Mouse (Mus musculus) heart, adult 9 months (tissue): ENCODE data around the gene Mei1.

Experiments
- DNase-seq, 2 experiments: peaks; one replicate each; pipeline ENCODE4 v3.0.0; 2022; ENCODE audit warnings: low spot score in 2 of 2

Mei1 gene

DNA sequence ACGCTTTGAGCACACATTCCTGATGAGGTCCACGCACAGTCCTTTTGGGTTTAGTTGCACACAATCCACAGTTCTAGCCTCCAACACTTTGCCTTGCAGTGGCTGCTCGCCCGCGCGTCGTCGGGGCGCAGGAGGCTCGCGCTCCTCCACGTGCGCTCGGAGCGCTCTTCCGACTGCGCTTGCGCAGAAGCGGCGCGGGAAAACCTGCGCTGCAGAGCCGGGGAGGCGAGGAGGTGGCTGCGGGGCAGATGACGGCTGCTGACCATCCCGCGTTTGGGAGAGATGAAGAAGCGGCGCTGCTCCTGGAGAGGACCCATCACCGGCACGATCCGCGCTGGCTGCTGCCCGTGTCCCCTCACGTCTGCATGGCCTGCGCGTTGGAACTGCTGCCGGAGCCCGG lies at the start of gene Mei1:
Gene Mei1, plus strand, starts transcription at position 99 of the 400 bp plus-strand sequence.
- DNase-seq, result no peak

DNA sequence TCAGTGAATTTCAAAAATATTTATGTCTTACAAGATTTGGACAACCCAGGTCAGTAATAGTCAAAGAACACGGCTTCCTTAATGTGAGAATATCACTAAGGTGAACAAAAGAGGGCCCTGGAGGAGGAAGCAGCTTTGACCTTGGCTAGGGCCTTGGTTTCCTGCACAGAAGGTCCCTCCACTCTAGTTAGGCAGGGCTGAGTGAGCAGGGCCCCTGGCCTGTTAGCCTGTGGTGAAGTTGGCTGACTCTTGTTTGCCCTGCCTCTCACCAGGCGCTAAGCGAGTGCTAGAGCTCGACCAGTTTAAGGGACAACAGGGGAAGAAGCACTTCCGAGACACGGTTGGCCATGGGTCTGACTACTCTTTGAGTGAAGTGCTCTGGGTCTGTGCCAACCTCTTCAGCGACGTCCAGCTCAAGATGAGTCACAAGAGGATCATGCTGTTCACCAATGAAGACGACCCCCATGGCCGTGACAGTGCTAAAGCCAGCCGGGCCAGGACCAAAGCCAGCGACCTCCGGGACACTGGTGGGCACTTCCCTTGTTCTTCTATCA lies 47.2 kb upstream of the Mei1 start:
- DNase-seq, result no peak

DNA sequence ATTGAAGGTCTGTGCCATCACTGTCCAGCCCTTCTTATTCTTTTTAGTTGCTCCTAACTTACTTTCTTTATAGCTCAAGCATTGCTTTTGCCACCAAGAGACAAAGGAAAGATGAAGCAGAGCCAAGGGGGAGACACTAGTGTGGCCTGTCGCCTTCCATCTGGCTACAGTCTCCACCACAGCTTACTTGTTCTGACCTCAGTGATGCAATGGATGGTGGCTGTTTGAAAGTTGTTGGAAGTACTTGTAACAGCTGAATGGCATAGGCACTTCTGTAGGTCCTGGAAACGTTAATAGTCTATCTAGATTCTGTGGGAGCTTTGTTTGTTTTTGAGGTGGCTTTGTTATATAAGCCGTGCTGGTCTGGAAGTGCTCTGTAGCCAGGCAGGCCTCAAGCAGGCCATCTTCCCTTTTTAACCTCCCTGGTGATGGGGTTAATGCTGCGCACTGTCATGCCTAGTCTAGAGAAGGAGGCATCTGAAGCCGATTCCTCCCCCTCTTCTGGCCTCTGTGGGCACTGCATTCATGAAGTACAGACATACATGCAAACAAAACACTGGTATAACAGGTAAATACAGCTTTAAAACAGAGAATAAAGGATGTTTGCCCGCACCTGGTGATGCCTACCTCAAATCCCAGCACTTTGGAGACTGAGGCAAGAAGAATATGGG lies 45.7 kb upstream of the Mei1 start:
- DNase-seq, result no peak

DNA sequence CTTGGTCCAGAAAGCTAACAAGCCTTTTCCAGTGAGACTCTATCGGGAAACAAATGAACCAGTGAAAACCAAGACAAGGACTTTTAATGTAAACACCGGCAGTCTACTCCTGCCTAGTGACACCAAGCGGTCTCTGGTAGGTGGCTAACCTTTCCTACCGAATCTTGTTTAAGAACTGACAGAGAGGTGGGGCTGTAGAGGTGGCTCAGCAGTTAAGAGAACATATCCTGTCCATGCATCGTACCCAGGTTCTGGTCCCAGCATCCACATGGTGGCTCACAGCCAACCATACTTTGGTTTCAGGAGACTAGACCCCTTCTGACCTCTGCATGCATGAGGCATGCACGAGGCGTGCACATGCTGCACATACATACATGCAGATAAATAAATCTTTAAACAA lies 42.5 kb upstream of the Mei1 start:
- DNase-seq, result no peak

DNA sequence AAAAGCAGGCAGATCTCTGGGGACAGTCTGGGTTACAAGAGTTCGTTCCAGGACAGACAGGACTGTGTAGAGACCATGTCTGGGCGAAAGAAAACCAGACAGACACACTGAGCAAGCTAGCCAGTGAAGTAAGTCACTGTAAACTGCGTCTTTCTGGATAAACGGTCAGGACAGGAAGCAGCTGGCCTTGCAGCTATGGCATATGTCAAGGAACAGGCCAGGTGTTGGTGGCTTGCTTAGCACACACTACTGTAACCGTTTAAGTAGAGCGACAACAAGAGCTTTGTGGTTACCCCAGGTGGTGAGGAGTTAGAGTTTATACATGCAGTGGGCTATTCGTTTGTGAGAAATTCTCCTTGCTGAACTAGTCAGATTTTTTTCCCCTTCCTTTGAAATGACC lies 42.1 kb upstream of the Mei1 start:
- no peak for DNase-seq

DNA sequence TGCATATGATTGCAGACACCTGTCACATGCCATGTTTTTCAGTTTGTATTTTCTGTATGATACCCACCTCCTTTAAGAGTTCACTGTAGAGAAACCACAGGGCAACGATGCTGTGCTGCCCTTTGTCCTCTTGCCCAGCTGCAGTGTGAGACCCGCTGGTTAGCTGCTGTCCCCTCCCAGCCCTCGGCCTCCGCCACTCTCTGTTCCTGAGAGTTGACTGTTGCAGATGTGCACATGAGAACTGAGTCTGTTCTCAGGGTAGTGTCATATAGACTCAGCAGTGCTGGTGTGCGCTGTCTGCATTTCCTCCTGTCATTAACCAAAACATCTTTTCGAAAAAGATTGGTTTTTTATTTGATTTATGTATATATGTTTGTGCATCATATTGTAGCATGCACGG lies 37.4 kb upstream of the Mei1 start:
- DNase-seq, result no peak

DNA sequence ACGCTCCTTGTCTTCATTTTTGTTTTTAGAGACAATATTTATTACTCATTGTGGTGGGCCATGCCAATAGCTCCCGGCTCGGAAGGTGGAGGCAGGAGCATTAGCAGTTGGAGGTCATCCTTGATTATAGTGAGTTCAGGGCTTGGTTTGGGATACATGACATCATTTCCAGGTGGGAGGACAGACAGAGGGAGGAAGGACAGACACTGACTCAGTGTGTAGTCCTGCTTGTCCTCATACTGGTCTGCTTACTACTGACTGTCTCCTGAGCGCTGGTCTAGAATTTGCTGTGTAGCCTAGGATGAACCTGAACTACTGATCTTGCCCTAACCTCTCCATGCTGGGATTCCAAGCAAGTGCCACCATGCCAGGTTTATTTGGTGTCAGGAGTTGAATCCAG lies 36.0 kb upstream of the Mei1 start, which contains the start of gene Desi1:
Gene Desi1, minus strand, starts transcription at position 101 of the 400 bp plus-strand sequence.
- DNase-seq, result no peak

DNA sequence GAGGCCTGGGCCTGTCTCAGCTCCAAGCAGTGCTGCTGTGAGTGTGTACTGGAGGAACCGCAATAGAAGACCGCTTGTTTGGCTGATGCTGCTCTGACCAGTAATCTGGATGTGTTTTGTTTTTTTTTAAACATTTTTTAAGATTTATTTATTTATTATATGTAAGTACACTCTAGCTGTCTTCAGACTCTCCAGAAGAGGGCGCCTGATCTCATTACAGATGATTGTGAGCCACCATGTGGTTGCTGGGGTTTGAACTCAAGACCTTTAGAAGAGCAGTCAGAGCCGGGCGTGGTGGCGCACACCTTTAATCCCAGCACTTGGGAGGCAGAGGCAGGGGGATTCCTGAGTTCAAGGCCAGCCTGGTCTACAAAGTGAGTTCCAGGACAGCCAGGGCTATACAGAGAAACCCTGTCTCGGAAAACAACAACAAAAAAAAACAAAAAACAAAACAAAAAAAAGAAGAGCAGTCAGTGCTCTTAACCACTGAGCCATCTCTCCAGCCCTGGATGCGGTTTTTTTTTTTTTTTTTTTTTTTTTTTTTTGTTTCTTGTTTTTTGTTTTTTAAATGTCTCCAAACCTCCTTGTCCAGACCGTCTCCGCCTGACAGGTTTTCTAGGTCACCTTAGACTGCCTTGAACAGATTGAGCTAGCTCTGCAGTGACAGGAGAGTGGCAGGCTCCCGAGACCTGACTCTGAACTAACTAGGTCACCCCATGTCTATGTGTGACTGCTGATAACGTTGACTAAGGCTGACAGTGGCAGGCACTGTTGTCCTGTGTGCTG lies 33.7 kb upstream of the Mei1 start:
- DNase-seq, result no peak

DNA sequence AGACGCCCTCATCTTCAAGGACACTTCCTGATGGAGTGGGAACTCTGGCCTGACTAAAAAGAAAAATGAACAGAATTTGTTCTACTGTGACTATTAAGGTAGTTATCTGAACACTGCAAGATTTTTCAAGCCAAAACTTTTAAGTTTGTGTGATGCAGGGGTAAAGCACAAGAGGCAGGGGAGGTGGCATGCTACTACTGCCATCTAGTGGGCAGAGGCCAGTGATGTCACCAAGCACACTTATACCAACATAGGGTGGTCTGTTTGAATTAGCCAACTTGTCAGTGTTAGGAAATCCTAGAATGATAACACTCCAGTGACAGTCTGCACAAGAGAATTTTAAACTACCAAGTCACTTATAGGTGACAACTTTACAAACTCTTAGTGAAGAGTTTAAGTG lies 29.1 kb upstream of the Mei1 start:
- DNase-seq, result peak in 1 of 2 experiments; percentile 23

DNA sequence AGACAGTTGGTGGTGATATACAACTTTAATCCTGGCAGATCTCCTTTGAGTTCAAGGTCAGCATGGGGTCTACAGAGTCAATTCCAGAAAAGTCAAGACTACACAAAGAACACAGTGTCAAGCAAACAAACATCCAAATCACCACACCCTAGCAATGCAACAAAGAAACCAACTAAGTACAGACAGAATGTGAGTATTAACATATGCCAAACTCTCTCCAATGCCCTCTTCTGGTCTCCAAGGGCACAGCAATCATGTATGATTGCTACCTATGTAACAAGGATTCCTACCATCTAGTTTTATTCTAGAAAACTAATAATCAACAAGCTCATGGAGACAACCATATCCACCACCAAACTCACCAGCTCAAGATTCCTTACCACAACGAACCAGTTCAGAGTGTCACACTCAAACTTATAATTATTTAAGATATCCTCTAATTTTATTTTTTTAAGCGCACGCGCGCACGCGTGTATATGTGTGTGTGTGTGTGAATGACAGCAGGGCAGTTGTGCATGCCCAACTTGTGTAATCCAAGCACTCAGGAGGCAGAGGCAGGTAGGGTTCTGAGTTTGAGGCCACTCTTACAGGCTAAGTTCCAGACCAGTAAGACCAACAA lies 25.5 kb upstream of the Mei1 start:
- DNase-seq, result no peak

DNA sequence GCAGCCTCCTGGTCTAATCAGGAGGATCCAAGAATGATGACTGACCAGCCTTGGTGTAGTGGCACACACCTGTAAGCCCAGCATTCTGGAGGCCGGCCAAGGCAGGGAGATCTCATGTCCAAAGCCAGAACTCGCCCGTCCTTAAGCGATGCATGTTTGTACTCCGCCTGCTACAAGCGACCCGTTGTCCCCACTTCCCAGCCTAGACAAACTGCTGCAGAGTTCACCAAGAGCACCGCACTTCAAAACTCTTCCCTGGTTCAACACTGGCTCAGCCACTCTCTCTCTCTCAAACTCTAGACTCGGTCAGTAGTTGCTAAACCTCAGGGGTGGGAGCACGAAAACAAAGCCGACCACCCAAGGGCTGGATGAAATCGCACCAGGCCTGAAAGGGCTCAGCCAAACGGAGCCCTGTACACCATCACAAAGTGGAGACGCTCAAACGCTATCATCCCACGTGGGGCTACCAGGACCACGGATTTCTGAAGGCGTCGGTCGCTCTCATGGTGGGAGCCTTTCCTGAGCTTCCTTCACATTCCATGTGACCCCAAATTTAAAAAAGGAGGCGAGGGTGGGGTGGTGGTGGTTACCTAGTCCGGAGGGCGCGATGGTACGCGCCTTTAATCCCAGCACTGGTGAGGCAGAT lies 23.4 kb upstream of the Mei1 start:
- DNase-seq, result no peak

DNA sequence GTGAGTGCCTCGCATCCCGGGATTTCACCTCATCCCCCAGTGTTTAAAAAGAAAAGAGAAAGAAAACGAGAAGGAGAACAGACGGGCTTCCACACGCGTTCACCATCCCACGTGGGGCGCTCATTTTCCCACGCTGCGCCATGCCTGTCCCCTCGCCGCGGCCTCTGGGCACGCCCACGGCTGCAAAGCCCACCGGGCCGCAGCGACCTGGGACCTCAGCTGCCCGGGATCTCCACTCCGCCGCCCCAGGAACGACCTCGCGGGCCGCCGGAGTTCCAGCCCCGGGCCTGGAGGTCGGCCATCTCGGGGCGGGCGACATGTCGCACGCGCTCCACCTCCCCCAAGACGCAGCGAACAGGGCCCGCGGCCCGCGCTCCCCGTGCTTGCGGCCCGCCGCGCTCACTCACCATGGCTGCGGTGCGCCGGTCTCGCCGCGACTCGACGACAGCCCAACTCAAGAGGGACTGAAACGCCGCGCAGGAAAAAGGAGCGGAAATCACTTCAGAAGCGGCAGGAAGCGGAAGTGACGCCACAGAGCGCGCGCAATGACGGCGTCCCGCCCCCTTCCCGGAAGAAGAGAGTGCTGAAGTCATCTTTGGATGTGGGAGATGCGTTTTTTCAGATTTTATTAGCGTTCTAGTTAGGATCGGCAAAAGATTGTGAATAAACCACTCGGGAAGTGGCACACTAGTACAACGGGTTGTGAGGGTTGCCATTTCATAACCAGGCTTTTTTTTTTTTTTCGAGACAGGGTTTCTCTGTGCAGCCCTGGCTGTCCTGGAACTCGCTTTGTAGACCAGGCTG lies 22.5 kb upstream of the Mei1 start, which contains the start of gene Snu13:
Gene Snu13, minus strand, starts transcription at position 519 of the 804 bp plus-strand sequence.
- peak; percentile 83 to 91 for DNase-seq

DNA sequence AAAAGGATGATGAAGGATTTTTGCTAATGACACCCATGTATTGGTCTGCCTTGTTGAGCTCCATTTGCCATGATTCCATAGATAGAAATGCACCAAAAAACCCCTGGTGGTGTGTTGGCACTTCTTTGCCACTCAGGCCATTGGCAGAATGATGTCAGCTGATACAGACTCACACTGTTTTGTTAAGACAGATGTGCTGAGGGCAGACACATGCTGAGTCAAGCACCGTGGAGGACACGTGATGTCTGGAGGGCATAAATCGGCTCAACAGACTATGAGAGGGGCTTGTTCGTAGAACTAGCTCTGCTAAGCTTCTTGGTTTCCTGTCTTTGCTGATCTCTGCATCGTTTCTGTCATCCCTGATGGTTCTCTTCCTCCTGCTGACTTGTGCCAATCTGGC lies 17.3 kb upstream of the Mei1 start:
- no peak for DNase-seq

DNA sequence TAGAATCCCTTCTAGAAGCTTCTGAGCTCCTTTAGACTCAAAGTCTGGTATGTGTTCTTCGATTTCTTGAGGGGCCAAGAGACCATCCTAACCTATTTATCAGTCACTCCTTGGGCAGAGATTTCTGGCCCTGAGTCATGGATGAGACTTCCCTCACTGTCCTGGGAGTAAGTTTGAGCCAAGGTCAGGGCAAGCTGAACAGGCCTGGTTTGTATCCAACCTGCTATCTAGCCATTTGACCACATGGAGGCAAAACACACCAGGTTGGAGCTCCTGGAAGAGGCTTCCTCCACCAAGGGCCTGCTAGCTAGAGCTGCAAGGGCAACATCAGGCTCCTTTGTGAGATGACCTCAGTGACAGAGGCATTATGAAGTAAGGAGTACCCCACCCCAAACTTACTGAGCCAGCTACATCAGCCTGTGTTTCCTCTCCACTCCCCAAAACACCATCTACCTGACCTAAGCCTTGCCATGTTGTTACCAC lies 11.0 kb upstream of the Mei1 start, which contains the start of gene 4930407I10Rik:
Gene 4930407I10Rik, plus strand, starts transcription at position 433 of the 483 bp plus-strand sequence.
- DNase-seq, result no peak

DNA sequence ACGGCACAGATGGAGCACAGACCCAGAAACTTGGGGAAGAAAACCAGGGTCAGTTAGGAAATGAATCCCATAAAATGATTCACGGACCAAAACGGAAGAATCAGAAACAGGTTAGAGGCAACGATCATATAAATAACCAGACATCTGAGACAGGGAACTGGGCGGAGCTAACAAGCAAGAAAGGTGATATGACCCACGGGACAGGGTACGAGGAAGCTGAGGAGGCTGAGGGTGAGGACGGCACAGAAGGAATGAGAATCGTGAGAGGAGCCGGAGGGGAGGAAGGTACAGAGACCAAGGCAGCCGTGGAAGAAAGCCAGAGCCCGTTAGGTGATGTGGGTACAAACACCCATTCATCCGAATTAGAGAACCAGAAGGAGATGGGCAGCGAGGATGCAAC lies 5.9 kb upstream of the Mei1 start:
- no peak for DNase-seq

DNA sequence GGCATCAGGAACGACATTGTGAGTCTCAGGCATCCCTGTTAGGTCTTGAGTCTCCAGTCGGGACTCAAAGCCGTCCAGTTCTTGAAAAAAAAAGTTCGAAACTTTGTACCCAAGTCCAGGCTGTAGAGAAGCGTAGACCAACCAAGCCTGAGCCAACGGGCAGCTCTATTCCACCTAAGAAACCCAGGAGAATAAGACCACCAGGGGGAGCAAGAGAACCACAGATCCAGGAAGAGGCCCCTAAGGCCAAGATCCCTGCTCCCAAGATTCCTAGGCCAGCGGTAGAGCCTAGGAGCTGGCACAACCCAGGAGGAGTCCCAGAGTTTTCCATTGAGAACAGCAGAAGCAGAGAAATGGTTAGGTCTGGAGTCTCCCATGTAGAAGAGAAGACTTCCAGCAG lies 4.3 kb upstream of the Mei1 start:
- peak; percentile 59 to 71 for DNase-seq

DNA sequence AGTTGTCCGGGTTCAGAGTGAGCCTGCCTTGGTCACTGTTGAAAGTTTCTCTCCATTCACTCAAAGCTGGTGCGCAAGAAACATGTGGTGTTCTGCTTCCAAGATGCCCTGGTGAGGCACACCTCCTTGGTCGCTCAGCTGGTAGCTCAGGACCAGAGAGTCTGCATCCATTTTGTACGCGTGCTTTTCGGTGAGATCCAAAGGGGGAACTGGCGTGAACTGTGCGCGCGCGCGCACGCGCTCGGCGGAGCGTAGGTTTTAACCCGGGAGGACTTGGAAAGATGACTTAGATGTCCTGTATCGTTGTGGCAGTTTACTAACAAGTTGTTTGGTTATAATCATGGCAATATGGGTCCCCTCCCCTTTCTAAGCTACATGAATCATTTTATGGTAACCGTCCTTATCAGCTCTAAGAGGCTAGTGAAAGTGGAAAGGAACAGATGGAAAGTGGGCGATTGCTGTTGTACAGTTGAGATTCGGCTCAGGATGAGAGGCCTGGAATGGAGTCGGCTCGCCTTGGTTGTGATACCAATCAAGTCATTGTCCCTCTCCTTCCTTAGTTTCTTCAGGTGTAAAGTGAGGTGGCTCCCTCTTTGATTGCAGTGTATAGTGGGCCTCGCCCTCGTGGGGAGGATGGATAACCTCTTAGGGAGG lies 2.1 kb downstream of the Mei1 start:
- DNase-seq, result no peak

DNA sequence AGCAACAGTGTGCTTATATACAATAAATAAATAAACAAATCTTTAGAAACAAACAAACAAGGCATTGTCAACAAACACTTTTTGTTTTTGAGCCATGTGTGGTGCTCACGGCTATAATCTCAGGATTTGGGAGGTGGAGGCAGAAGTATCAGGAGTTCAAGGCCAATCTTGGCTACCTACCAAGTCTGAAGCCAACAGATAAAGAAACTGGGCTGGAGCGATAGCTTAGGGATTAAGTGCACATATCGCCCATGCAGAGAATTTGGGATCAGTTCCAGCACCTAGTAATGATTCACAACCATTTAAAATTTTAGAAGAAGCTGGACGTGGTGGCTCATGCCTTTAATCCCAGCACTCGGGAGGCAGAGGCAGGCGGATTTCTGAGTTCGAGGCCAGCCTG lies 3.7 kb downstream of the Mei1 start:
- no peak for DNase-seq

DNA sequence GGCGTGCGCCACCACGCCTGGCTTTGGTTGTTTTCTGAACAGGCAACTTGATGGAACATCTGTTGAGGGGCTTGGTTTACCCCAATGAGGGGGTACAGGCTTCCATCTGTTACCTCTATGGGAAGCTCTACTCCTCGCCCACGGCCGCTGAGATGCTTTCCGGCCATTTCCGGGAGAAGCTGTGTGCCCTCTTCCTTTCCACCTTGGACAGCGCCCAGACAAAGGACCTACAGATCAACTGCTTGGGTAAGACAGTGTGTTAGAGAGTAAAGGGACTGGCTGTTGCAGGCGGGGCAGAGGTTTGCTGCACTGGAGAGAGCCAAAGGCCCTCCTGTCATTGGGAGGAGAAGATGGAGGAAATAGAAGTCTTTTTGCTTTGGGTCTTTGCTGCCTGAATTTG lies 10.1 kb downstream of the Mei1 start:
- DNase-seq, result no peak

DNA sequence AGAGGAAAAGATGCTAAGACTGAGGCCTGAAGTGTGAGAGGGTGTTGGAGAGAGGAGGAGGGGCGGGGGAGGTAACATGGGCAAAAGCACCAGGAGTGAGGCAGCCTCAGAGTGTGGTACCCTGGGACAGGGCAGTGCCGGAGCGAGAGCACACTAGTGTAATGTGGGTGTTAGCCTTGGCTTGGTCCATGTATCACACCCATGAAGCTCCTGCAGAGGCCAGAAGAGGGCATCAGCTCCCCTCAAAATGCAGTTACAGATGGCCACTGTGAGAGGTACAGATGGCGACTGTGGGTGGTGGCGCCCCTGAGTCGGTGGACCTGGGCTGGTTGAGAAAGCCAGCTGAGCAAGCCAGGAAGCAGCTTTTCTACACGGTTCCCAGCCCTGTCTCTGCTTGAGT lies 11.4 kb downstream of the Mei1 start:
- no peak for DNase-seq
